Mouse (Mus musculus) cerebellum, adult 18-20 months (tissue): ENCODE measurements at regions not wholly inside any gene's neighbourhood (a gene's known extent, or its start where the extent isn't known, plus 50 kb on each side); places are given as distances from the start of the nearest gene placed in this dataset.
A peak's percentile ranks its signal among the peaks of the same experiment; 100 is the strongest.

Experiments
- DNase-seq, 2 experiments: peaks; one replicate each; pipeline ENCODE4 v3.0.0; 2021

GRCm38 (mm10) chr15:88036146-88037000, 492.3 kb downstream of the Fam19a5 start:
- no peak for DNase-seq

GRCm38 (mm10) chr15:88037606-88038005, 493.5 kb downstream of the Fam19a5 start:
- no peak for DNase-seq

- DNase-seq = no peak
Measured at GRCm38 (mm10) chr15:88042821-88043220, 498.7 kb downstream of the Fam19a5 start.

GRCm38 (mm10) chr15:88058071-88058470, 514.0 kb downstream of the Fam19a5 start:
- DNase-seq = no peak

GRCm38 (mm10) chr15:88060935-88061334, 516.8 kb downstream of the Fam19a5 start:
- no peak for DNase-seq

GRCm38 (mm10) chr15:88063041-88063440, 518.9 kb downstream of the Fam19a5 start:
- DNase-seq = no peak

GRCm38 (mm10) chr15:88068476-88068875, 524.4 kb downstream of the Fam19a5 start:
- no peak for DNase-seq

GRCm38 (mm10) chr15:88072676-88073075, 527.4 kb upstream of the Zdhhc25 start:
- DNase-seq = no peak

- DNase-seq = no peak
Measured at GRCm38 (mm10) chr15:88083911-88084310, 516.2 kb upstream of the Zdhhc25 start.

- DNase-seq = no peak
Measured at GRCm38 (mm10) chr15:88085631-88086030, 514.5 kb upstream of the Zdhhc25 start.

- DNase-seq = no peak
Measured at GRCm38 (mm10) chr15:88089486-88089885, 510.6 kb upstream of the Zdhhc25 start.

GRCm38 (mm10) chr15:88091390-88091789, 508.7 kb upstream of the Zdhhc25 start:
- DNase-seq = no peak

- DNase-seq = no peak
Measured at GRCm38 (mm10) chr15:88120376-88120775, 479.7 kb upstream of the Zdhhc25 start.

GRCm38 (mm10) chr15:88123907-88124523, 476.1 kb upstream of the Zdhhc25 start:
- DNase-seq = peak; percentile 67 to 70

GRCm38 (mm10) chr15:88146118-88146517, 454.0 kb upstream of the Zdhhc25 start:
- peak; percentile 69 to 77 for DNase-seq

- DNase-seq = no peak
Measured at GRCm38 (mm10) chr15:88151199-88151598, 448.9 kb upstream of the Zdhhc25 start.

GRCm38 (mm10) chr15:88159618-88160170, 440.4 kb upstream of the Zdhhc25 start:
- no peak for DNase-seq

- no peak for DNase-seq
Measured at GRCm38 (mm10) chr15:88160291-88160690, 439.8 kb upstream of the Zdhhc25 start.

- DNase-seq = no peak
Measured at GRCm38 (mm10) chr15:88163438-88163837, 436.7 kb upstream of the Zdhhc25 start.

GRCm38 (mm10) chr15:88174326-88174725, 425.8 kb upstream of the Zdhhc25 start:
- no peak for DNase-seq

- peak; percentile 30 to 33 for DNase-seq
Measured at GRCm38 (mm10) chr15:88175991-88176390, 424.1 kb upstream of the Zdhhc25 start.

- no peak for DNase-seq
Measured at GRCm38 (mm10) chr15:88196539-88196938, 403.6 kb upstream of the Zdhhc25 start.

GRCm38 (mm10) chr15:88202736-88203135, 397.4 kb upstream of the Zdhhc25 start:
- DNase-seq = peak in 1 of 2 experiments; percentile 12

- DNase-seq = no peak
Measured at GRCm38 (mm10) chr15:88213356-88213755, 386.7 kb upstream of the Zdhhc25 start.
